Mouse (Mus musculus) megakaryocyte, embryonic 14.5 days (primary cell): ENCODE data around the gene Inpp5b. TPM values are rescaled to one million over a fixed set of nuclear protein-coding genes. Genes with fewer than 3 reads are reported as not detected.
A peak's percentile ranks its signal among the peaks of the same experiment; 100 is the strongest.
"Not testable (repeated sequence)": the region's sequence is repeated elsewhere in the genome, so short reads cannot be mapped to it uniquely, and the experiment has no call there.

Source experiments
- H3K27me3 ChIP-seq: replicated peaks from 2 replicates; pipeline ENCODE3; 2012; ENCODE audit warnings: inconsistent platforms
- H3K36me3 ChIP-seq: replicated peaks from 2 replicates; pipeline ENCODE3; 2012; ENCODE audit warnings: low read length, inconsistent platforms, mixed read lengths
- H3K4me1 ChIP-seq: 2 replicates; pipeline ENCODE4 v1.6.1; 2012; ENCODE audit warnings: inconsistent platforms
- H3K4me3 ChIP-seq: replicated peaks from 2 replicates; pipeline ENCODE3; 2012; ENCODE audit warnings: moderate library complexity, mild to moderate bottlenecking, inconsistent platforms
- H3K9me3 ChIP-seq: 2 replicates; pipeline ENCODE4 v1.6.1; 2012; ENCODE audit warnings: inconsistent platforms
- FLI1 ChIP-seq: IDR thresholded peaks from 2 replicates; pipeline ENCODE4 v1.6.1; 2012; ENCODE audit warnings: low read length, inconsistent platforms, mixed read lengths
- GATA1 ChIP-seq: IDR thresholded peaks from 3 replicates; pipeline ENCODE4 v1.6.1; 2012; ENCODE audit warnings: mixed read lengths, low read length, inconsistent platforms, borderline replicate concordance
- polyA plus RNA-seq: library from polyadenylated mRNA; stranded (reverse); fragments of >175 nt; gene quantifications from 2 replicates; pipeline ENCODE4 v1.2.3, GENCODE M21; 2012; ENCODE audit warnings: low replicate concordance; ENCODE audit not compliant: insufficient read depth

The Inpp5b gene
- polyA plus RNA-seq, 1 experiment: 22.3 TPM

GRCm38 (mm10) chr4:124709961-124710446 lies 31.6 kb upstream of the Inpp5b start:
- peaks cover 75% of the 10 kb centered on the region for H3K4me1 ChIP-seq
- H3K4me3 ChIP-seq: peak overlapping the region; percentile 92
- H3K27me3 ChIP-seq: no peaks in the 10 kb centered on the region
- no peaks in the 10 kb centered on the region for H3K9me3 ChIP-seq
- peaks cover 32% of the 10 kb centered on the region for H3K36me3 ChIP-seq
- TF ChIP-seq FLI1 (no peak), GATA1 (no peak)

- Histone ChIP-seq H3K9me3 (no peaks in the 10 kb centered on the region), H3K4me1 (peaks cover 75% of the 10 kb centered on the region), H3K4me3 (peak overlapping the region; percentile 84), H3K36me3 (peaks cover 25% of the 10 kb centered on the region), H3K27me3 (no peaks in the 10 kb centered on the region)
- TF ChIP-seq GATA1: no peak
- no peak for TF ChIP-seq FLI1
Measured at GRCm38 (mm10) chr4:124710776-124711291, 30.8 kb upstream of the Inpp5b start.

- H3K4me3 ChIP-seq: no peak overlapping the region
- no peaks in the 10 kb centered on the region for H3K27me3 ChIP-seq
- no peaks in the 10 kb centered on the region for H3K9me3 ChIP-seq
- TF ChIP-seq GATA1 (no peak), FLI1 (no peak)
- H3K4me1 ChIP-seq: peaks cover 63% of the 10 kb centered on the region
- peaks cover 23% of the 10 kb centered on the region for H3K36me3 ChIP-seq
Measured at GRCm38 (mm10) chr4:124712618-124713017, 29.0 kb upstream of the Inpp5b start.

- peaks cover 30% of the 10 kb centered on the region for H3K36me3 ChIP-seq
- peaks cover 51% of the 10 kb centered on the region for H3K4me1 ChIP-seq
- not testable (repeated sequence) for H3K4me3 ChIP-seq, H3K27me3 ChIP-seq, H3K9me3 ChIP-seq
Measured at GRCm38 (mm10) chr4:124713850-124714249, 27.8 kb upstream of the Inpp5b start.

- peak within 1 kb of the TSS; percentile 98 for H3K4me3 ChIP-seq
- TF ChIP-seq GATA1: no peak
- TF ChIP-seq FLI1: peak; percentile 87
- peaks cover 41% of the 10 kb centered on the region for H3K4me1 ChIP-seq
- H3K27me3 ChIP-seq: no peaks in the 10 kb centered on the region
- peaks cover 39% of the 10 kb centered on the region for H3K36me3 ChIP-seq
- no peaks in the 10 kb centered on the region for H3K9me3 ChIP-seq
Measured at GRCm38 (mm10) chr4:124714545-124715481, 26.8 kb upstream of the Inpp5b start, which contains the start of gene Sf3a3. Sf3a3 (plus strand) TSS chr4:124714776.

GRCm38 (mm10) chr4:124719101-124719500 lies 22.5 kb upstream of the Inpp5b start:
- Histone ChIP-seq H3K4me3 (no peak overlapping the region), H3K9me3 (no peaks in the 10 kb centered on the region), H3K27me3 (no peaks in the 10 kb centered on the region), H3K36me3 (peaks cover 79% of the 10 kb centered on the region), H3K4me1 (peaks cover 19% of the 10 kb centered on the region)
- no peak for TF ChIP-seq GATA1
- TF ChIP-seq FLI1: no peak

GRCm38 (mm10) chr4:124726121-124726520 lies 15.5 kb upstream of the Inpp5b start:
- Histone ChIP-seq H3K4me1 (peaks cover under 1% of the 10 kb centered on the region), H3K36me3 (peaks cover 97% of the 10 kb centered on the region), H3K27me3 (no peaks in the 10 kb centered on the region), H3K4me3 (no peak overlapping the region), H3K9me3 (no peaks in the 10 kb centered on the region)
- TF ChIP-seq GATA1: no peak
- no peak for TF ChIP-seq FLI1

GRCm38 (mm10) chr4:124736952-124737351 lies 4.7 kb upstream of the Inpp5b start:
- Histone ChIP-seq H3K4me3 (no peak overlapping the region), H3K27me3 (no peaks in the 10 kb centered on the region), H3K4me1 (peaks cover 50% of the 10 kb centered on the region), H3K9me3 (no peaks in the 10 kb centered on the region), H3K36me3 (peaks cover 22% of the 10 kb centered on the region)
- TF ChIP-seq GATA1 (no peak), FLI1 (no peak)

GRCm38 (mm10) chr4:124737486-124737885 lies 4.2 kb upstream of the Inpp5b start:
- Histone ChIP-seq H3K9me3 (no peaks in the 10 kb centered on the region), H3K36me3 (peaks cover 17% of the 10 kb centered on the region), H3K27me3 (no peaks in the 10 kb centered on the region), H3K4me3 (peak overlapping the region; percentile 40), H3K4me1 (peaks cover 56% of the 10 kb centered on the region)
- TF ChIP-seq FLI1 (no peak), GATA1 (no peak)

GRCm38 (mm10) chr4:124738013-124738412 lies 3.6 kb upstream of the Inpp5b start:
- no peaks in the 10 kb centered on the region for H3K27me3 ChIP-seq
- TF ChIP-seq FLI1 (no peak), GATA1 (no peak)
- no peaks in the 10 kb centered on the region for H3K9me3 ChIP-seq
- peak overlapping the region; percentile 70 for H3K4me3 ChIP-seq
- H3K36me3 ChIP-seq: peaks cover 12% of the 10 kb centered on the region
- peaks cover 61% of the 10 kb centered on the region for H3K4me1 ChIP-seq
